Comparison of ENCODE assay signal across 26 mouse cellular contexts in the genomic region with DNA sequence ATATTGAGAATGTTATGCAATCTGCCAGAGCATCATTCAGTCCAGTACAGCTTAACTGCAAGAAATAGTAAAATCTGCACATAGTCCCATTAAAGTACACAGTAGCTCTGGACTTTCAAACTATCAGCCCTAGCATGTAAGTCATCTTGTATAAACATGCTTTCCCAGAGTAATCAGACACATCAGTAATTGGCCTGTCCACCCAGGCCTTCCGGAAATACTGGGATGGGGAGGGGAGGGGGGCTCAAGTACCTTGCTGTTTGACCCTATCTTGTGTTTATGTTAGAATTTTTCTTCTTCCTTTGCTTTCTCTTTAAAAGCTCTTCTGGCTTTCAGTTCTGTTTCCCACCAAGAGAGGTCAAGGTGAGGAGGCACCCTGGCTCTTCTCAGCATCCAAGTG. TPM values are rescaled to one million over a fixed set of nuclear protein-coding genes. Genes with fewer than 3 reads are reported as not detected.
DNase-seq lines count a peak whose midpoint lies in the region; ATAC-seq and TF ChIP-seq lines count a peak whose summit lies in the region.
"Had no signal": no experiment of that assay in that cellular context is flagged by ENCODE, and none has a peak within 500 bp of the region (broad histone marks: within the 10 kb centered on the region; RNA-seq: fewer than 3 reads in every experiment).

No protein-coding gene starts in this region.

- DNase-seq in heart, adult 11 months, result no peak
- no peak for DNase-seq in kidney, adult 2 months
- DNase-seq in kidney, adult 9 months, result no peak
- no peak for DNase-seq in testis, postnatal 10 days (ENCODE audit: low spot score)
- no peak for DNase-seq in layer of hippocampus, adult 9-11 months
- DNase-seq: adrenal gland, adult 2 months; B cell, adult 2 months; cerebellum, adult 11-12 months; cerebellum, postnatal 10 days; gastrocnemius, postnatal 10 days; kidney, adult 11 months; liver; lung, postnatal 4 days; midbrain, embryonic 14.5 days; thymus, adult 18-20 months; thymus, postnatal 36 days had no signal

- TF ChIP-seq CTCF in kidney, adult 2 months (conservative IDR thresholded peaks at IDR 0.05; ENCODE audit: insufficient read depth, insufficient read length, low read depth, low read length), result no peak
- TF ChIP-seq CTCF in testis, adult 2 months (IDR thresholded peaks at IDR 0.05; ENCODE audit: control insufficient read depth, insufficient read depth, insufficient replicate concordance, low read depth, low read length), result no peak

- no peak for ATAC-seq in heart, embryonic 13.5 days (ENCODE audit: extremely low read depth, insufficient number of reproducible peaks, low FRiP score, low TSS enrichment)
- ATAC-seq: forebrain, embryonic 16.5 days; Patski had no signal

- no peaks in the 10 kb centered on the region for H3K27me3 ChIP-seq in heart, embryonic 13.5 days (replicated peaks)
- no peaks in the 10 kb centered on the region for H3K27me3 ChIP-seq in kidney, adult 2 months (replicated peaks; ENCODE audit: control insufficient read depth, insufficient read depth, low read length)
- H3K27me3 ChIP-seq in testis, adult 2 months (ENCODE audit: control insufficient read depth, insufficient read depth, low read length), result no peaks in the 10 kb centered on the region
- H3K27me3 ChIP-seq: CH12.LX; hindbrain, embryonic 15.5 days; liver, embryonic 15.5 days; Patski had no signal

- H3K4me2 ChIP-seq in heart, embryonic 13.5 days, result peak overlapping the region; percentile 55
- H3K4me2 ChIP-seq: hindbrain, embryonic 15.5 days; liver, embryonic 15.5 days had no signal

- peak overlapping the region; percentile 77 for H3K9ac ChIP-seq in heart, embryonic 13.5 days
- H3K9ac ChIP-seq: hindbrain, embryonic 15.5 days; liver, embryonic 15.5 days had no signal

- H3K36me3 ChIP-seq in heart, embryonic 13.5 days, result no peaks in the 10 kb centered on the region
- no peaks in the 10 kb centered on the region for H3K36me3 ChIP-seq in kidney, adult 2 months (ENCODE audit: control insufficient read depth, insufficient read depth, low read length)
- no peaks in the 10 kb centered on the region for H3K36me3 ChIP-seq in testis, adult 2 months (ENCODE audit: control insufficient read depth, insufficient read depth, low read length)
- H3K36me3 ChIP-seq: forebrain, embryonic 10.5 days; G1E; hindbrain, embryonic 15.5 days; limb, embryonic 10.5 days; liver, embryonic 15.5 days had no signal

- WGBS in heart, embryonic 13.5 days, result 32% methylated on average over 1 of the region's 1 CpGs
- 71% methylated on average over 1 of the region's 1 CpGs for WGBS in kidney, adult 2 months

- H3K4me3 ChIP-seq in heart, embryonic 13.5 days, result peak overlapping the region; percentile 49
- H3K4me3 ChIP-seq in kidney, adult 2 months (ENCODE audit: insufficient read depth, low read depth, low read length), result peak overlapping the region; percentile 33; the same call in 1 of the 2 replicates
- no peak overlapping the region for H3K4me3 ChIP-seq in testis, adult 2 months (ENCODE audit: control insufficient read depth, low read depth, low read length)
- H3K4me3 ChIP-seq: forebrain, embryonic 10.5 days; hindbrain, embryonic 15.5 days; limb, embryonic 10.5 days; liver, embryonic 15.5 days had no signal

- H3K9me3 ChIP-seq in heart, embryonic 13.5 days, result no peaks in the 10 kb centered on the region
- H3K9me3 ChIP-seq: forebrain, embryonic 10.5 days; G1E; hindbrain, embryonic 15.5 days; limb, embryonic 10.5 days; liver, embryonic 15.5 days had no signal

- H3K27ac ChIP-seq in heart, embryonic 13.5 days (replicated peaks), result peak overlapping the region; percentile 88
- H3K27ac ChIP-seq in kidney, adult 2 months (ENCODE audit: insufficient read depth, low read depth, low read length), result peak overlapping the region; percentile 77
- H3K27ac ChIP-seq in testis, adult 2 months (ENCODE audit: control insufficient read depth, insufficient read depth, low read depth, low read length), result peak overlapping the region; percentile 30; the same call in 1 of the 2 replicates
- H3K27ac ChIP-seq: forebrain, embryonic 10.5 days; hindbrain, embryonic 15.5 days; limb, embryonic 10.5 days; liver, embryonic 15.5 days had no signal

- H3K4me1 ChIP-seq in heart, embryonic 13.5 days, result peaks cover 37% of the 10 kb centered on the region
- 0 out of 2 replicates have a peak, but pooled peaks cover 2% of the 10 kb centered on the region for H3K4me1 ChIP-seq in kidney, adult 2 months (ENCODE audit: control insufficient read depth, insufficient read depth, low read length)
- H3K4me1 ChIP-seq in testis, adult 2 months (ENCODE audit: control insufficient read depth, insufficient read depth, low read length), result no peaks in the 10 kb centered on the region
- H3K4me1 ChIP-seq: forebrain, embryonic 10.5 days; hindbrain, embryonic 15.5 days; liver, embryonic 15.5 days had no signal

- TF ChIP-seq POLR2A in kidney, adult 2 months (IDR thresholded peaks at IDR 0.05; ENCODE audit: low read depth, low read length), result no peak
- TF ChIP-seq POLR2A in testis, adult 2 months (IDR thresholded peaks at IDR 0.05; ENCODE audit: control insufficient read depth, low read depth, low read length), result no peak

RNA-seq across cellular contexts. Expression of gene Fhl2, which starts 0.7 kb away (rescaled TPM):
- polyA plus RNA-seq in heart, embryonic 13.5 days (2015; fragmentation: Nextera tagmentation; extraction: Ambion mirVana), result 228 and 259 TPM in 2 replicates
- 45.3 and 48.1 TPM in 2 replicates for polyA plus RNA-seq in kidney, adult 2 months (2012; rRNA removed)
- polyA plus RNA-seq in testis, adult 2 months (2012; rRNA removed), result 12.1 and 13.7 TPM in 2 replicates
- polyA plus RNA-seq: G1E had no signal

Comparison
In these comparisons a context has a peak if more than half of its experiments do, and no peak if none do; other contexts are left out.
1. H3K27ac ChIP-seq: peak in every context shown above with its lines; median percentile 88 in heart, embryonic 13.5 days; 77 in kidney, adult 2 months; 30 in testis, adult 2 months.